Mouse (Mus musculus): ENCODE data around the gene St6gal1. TPM values are rescaled to one million over a fixed set of nuclear protein-coding genes. Genes with fewer than 3 reads are reported as not detected.

The St6gal1 gene
- polyA plus RNA-seq, 1 experiment from 2014 or later, result 60.3 TPM

DNA sequence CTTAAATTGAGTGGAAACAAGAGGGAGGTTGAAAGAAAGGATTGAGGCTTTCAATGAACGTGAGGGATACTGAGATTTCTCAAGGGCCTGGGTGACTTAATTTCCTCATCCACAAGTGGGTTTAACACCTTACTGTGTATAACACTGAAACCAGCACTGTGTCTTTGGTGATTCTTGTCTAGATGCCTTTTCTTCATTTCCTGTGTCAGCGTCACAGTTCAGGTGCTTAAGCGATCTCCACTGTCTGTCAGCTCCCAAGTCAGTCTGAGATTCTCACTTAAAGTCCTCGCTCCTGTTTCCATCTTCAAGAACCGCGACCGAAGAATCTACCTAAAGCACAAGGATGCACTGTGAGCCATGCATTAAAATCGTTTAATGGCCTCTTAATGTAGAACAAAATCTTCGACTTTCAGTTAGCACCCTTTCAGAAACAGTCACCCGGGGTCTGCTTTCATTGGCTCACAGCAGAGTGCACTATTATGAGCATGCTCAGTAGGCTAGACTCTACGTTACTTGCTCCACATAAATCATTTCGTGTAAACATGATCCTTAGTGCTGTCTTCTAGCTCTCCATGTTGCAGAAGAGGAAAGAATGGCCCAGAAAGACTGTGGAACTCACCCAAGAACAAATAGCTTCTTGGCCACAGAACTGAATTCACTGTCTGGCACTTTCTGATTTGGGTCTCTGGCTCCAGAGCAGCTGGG, 1.2 kb upstream of the St6gal1 start:
- Histone ChIP-seq H3K4me2 (peak overlapping the region; percentile 81), H3K4me3 (ENCODE audit: low read depth, low read length) (no peak overlapping the region), H3K4me1 (ENCODE audit: insufficient read depth) (peaks cover 15% of the 10 kb centered on the region; the same call in 1 of the 2 replicates), H3K9ac (no peak overlapping the region), H3K27ac (ENCODE audit: low read depth) (no peak overlapping the region), H3K27me3 (ENCODE audit: insufficient read depth, low read length) (no peaks in the 10 kb centered on the region), H3K36me3 (ENCODE audit: insufficient read depth) (no peaks in the 10 kb centered on the region), H3K9me3 (ENCODE audit: low read depth, low read length) (no peaks in the 10 kb centered on the region)
- ATAC-seq (ENCODE audit: insufficient read depth) (no peak), DNase-seq (peak; percentile 55)
- no peak for TF ChIP-seq CTCF (IDR thresholded peaks at IDR 0.05; ENCODE audit: low read depth)
- 64% methylated on average over 12 of the region's 12 CpGs for WGBS

DNA sequence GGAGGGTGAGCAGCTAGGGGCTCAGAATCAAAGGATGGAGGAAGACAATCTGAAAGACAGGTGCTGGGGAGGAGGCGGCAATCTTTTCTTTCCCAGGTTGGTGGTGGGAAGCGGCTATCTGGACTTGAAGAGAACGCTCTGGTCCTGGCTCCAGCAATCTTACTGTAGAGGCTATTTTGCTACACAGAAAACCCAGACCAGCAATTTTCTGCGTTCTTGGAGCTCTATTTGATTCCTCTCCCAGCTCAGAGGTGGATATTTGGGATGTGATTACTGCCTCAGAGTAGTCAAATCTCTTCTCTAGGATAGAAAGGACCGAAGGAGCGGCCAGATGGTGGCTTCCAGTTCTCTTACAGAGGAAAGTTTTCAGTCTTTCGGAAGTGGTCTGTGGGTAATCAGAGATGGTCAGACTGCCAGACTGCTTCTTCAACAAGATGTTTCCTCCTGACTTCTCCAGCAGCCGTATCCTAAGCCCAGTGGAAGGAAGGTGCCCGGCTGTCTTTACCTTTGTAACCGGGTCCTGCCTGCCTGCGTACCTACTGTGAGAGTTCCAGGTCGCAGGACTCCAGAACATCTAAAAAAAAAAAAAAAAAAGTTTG, 570 bp upstream of the St6gal1 start:
- DNase-seq (peak; percentile 28), ATAC-seq (ENCODE audit: insufficient read depth) (no peak; the same call in 1 of the 2 replicates)
- no peaks in the 10 kb centered on the region for H3K36me3 ChIP-seq (ENCODE audit: insufficient read depth)
- H3K4me2 ChIP-seq, result peak overlapping the region; percentile 81
- no peaks in the 10 kb centered on the region for H3K9me3 ChIP-seq (ENCODE audit: low read depth, low read length)
- H3K27me3 ChIP-seq (ENCODE audit: insufficient read depth, low read length), result no peaks in the 10 kb centered on the region
- H3K9ac ChIP-seq, result no peak overlapping the region
- H3K27ac ChIP-seq (ENCODE audit: low read depth), result peak overlapping the region; percentile 61; the same call in 1 of the 2 replicates
- peak overlapping the region; percentile 80; the same call in 1 of the 2 replicates for H3K4me3 ChIP-seq (ENCODE audit: low read depth, low read length)
- no peak for TF ChIP-seq CTCF (IDR thresholded peaks at IDR 0.05; ENCODE audit: low read depth)
- peaks cover 20% of the 10 kb centered on the region for H3K4me1 ChIP-seq (ENCODE audit: insufficient read depth)
- 30% methylated on average over 12 of the region's 12 CpGs for WGBS

DNA sequence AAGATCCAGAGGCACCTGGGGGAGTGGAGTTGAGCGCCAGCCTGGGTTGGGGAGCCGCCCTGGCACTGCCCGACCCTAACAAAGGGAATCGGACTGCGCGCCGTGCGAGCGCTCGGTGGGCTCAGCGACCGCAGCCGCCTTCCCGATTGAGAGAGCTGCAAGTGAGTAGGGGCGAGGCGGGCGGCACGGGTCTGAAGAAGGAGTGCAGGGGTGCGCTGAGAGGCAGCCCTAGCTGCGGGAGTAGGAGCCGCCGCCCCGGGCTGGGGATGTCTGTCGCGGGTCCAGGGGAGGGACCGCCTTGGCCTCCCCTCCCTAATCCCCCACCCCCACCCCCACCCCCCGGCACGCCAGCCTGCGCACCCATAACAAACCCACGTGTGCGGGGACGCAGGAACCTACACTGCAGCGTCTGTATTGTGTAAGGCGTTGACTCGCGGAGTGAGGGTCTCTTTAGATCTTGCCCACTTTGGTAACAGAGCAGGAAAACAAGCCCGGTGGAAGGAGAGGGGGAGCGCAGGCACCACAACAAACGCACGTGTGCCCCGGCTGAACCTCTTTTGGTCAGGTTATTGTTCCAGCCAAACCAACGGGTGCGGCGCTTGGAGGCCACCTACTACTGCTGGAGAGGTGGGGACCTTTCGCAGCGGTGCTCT, 655 bp downstream of the St6gal1 start:
- H3K27ac ChIP-seq (ENCODE audit: low read depth), result peak overlapping the region; percentile 95
- DNase-seq (peak; percentile 78), ATAC-seq (ENCODE audit: insufficient read depth) (peak; percentile 71)
- TF ChIP-seq CTCF (IDR thresholded peaks at IDR 0.05; ENCODE audit: low read depth), result no peak
- no peaks in the 10 kb centered on the region for H3K9me3 ChIP-seq (ENCODE audit: low read depth, low read length)
- H3K4me2 ChIP-seq, result peak overlapping the region; percentile 81
- peak overlapping the region; percentile 98 for H3K9ac ChIP-seq
- WGBS, result under 1% methylated on average over 46 of the region's 46 CpGs
- H3K36me3 ChIP-seq (ENCODE audit: insufficient read depth), result no peaks in the 10 kb centered on the region
- peaks cover 26% of the 10 kb centered on the region for H3K4me1 ChIP-seq (ENCODE audit: insufficient read depth)
- no peaks in the 10 kb centered on the region for H3K27me3 ChIP-seq (ENCODE audit: insufficient read depth, low read length)
- H3K4me3 ChIP-seq (ENCODE audit: low read depth, low read length), result peak overlapping the region; percentile 80

DNA sequence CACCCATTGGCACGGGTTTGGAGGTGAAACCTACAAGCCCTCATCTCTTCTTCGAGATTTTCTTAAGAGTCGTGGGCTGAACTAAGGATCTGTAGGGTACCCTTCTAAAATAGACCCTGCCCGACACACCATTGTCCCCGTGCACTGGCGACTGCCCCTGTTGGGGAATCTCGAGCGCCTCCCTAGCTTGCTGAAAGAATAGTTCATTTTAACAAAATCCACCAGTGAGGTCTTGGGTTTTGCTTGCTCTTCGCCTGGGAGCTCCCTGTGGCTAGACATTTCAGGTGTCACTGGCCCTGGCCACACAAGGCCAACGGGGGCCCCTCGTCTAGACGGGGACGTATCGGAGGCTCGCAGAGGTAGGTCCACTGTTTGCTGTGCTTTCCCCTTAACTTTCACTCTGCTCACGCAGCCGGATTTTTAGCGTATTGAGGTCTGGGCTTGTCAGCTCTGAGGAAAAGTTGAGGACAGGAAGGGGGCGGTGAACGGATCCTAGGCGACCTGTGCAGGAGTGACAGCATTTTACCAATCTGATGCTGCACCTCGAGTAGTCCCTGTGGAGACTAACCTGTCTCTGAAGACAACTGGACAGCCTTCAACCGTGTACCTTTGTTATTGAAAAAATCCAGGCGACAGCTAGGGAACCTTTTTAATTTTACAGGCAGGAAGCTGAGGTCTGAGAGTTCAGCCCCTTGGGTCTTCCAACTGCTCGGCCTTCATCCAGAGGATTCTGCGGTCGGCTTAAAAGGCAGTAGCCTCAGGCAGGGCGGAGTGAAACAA, 1.5 kb downstream of the St6gal1 start:
- no peaks in the 10 kb centered on the region for H3K9me3 ChIP-seq (ENCODE audit: low read depth, low read length)
- peaks cover 33% of the 10 kb centered on the region for H3K4me1 ChIP-seq (ENCODE audit: insufficient read depth)
- H3K9ac ChIP-seq, result peak overlapping the region; percentile 98
- WGBS, result under 1% methylated on average over 28 of the region's 28 CpGs
- peak; percentile 34 for TF ChIP-seq CTCF (IDR thresholded peaks at IDR 0.05; ENCODE audit: low read depth)
- H3K4me2 ChIP-seq, result peak overlapping the region; percentile 81
- H3K4me3 ChIP-seq (ENCODE audit: low read depth, low read length), result peak overlapping the region; percentile 80
- DNase-seq, result peak; percentile 78
- peak; percentile 29; the same call in 1 of the 2 replicates for ATAC-seq (ENCODE audit: insufficient read depth)
- H3K27me3 ChIP-seq (ENCODE audit: insufficient read depth, low read length), result no peaks in the 10 kb centered on the region
- no peaks in the 10 kb centered on the region for H3K36me3 ChIP-seq (ENCODE audit: insufficient read depth)
- peak overlapping the region; percentile 95 for H3K27ac ChIP-seq (ENCODE audit: low read depth)

DNA sequence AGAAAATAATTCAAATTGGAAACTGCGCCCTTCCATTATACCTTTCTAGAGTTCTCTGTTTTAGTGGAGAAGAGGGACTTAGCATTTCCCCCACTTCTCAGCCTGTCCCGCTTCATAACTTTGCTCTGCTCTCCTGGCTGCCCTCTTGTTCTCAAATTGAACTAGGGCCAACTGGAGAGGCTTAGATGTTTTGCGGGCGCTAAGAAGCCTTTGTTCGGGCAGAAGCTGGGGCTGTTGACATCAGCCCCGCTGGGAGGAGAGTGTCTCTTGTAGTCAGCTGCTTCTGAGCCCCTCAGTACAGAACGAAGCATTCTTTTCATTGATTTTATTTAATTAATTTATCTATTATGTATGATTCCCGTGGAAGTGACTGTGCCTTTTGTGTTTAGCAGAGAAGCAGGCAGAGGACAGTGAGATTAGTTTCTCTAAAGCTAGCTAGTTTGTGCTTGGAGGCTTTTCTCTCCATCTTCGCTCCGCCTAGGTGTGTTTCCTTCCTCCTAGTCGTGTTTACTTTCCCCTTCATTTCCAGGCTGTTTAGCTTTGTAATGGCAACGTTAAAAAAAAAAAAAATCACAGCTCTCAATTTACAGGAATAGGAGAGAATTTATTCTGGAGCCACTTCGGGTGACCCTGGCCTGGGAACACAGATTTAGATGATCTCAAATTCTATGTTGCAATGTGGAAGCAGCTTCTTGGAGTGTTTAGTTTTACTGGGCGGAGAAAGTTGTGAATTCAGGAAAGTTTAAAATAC, 2.2 kb downstream of the St6gal1 start:
- WGBS, result 7% methylated on average over 14 of the region's 14 CpGs
- Histone ChIP-seq H3K4me2 (peak overlapping the region; percentile 81), H3K9ac (peak overlapping the region; percentile 98), H3K36me3 (ENCODE audit: insufficient read depth) (no peaks in the 10 kb centered on the region), H3K27me3 (ENCODE audit: insufficient read depth, low read length) (no peaks in the 10 kb centered on the region), H3K4me1 (ENCODE audit: insufficient read depth) (peaks cover 40% of the 10 kb centered on the region), H3K27ac (ENCODE audit: low read depth) (peak overlapping the region; percentile 95), H3K4me3 (ENCODE audit: low read depth, low read length) (peak overlapping the region; percentile 80), H3K9me3 (ENCODE audit: low read depth, low read length) (no peaks in the 10 kb centered on the region)
- ATAC-seq (ENCODE audit: insufficient read depth) (no peak), DNase-seq (peak; percentile 82)
- no peak for TF ChIP-seq CTCF (IDR thresholded peaks at IDR 0.05; ENCODE audit: low read depth)

DNA sequence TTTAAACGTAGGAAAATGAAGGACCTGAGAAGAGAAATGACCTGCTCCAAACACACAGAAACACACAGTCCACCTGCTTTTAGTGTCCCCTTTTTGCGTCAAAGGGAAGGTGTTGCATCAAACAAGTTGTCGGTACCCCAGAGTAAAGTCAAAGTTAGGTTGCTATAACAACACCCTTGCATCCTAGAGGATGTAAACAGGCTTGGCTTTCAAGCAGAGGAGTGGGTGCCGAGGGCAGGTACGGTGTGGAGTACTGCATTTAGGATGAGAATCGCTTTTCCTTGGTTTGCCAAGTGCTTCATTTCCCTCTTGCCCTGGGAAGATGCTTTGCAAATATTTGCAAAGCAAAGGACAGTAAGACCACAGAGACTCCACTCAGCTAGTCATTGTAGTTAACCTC, 3.3 kb downstream of the St6gal1 start:
- Histone ChIP-seq H3K4me3 (ENCODE audit: low read depth, low read length) (peak overlapping the region; percentile 80; the same call in 1 of the 2 replicates), H3K4me1 (ENCODE audit: insufficient read depth) (peaks cover 49% of the 10 kb centered on the region), H3K4me2 (peak overlapping the region; percentile 81), H3K9ac (no peak overlapping the region), H3K27ac (ENCODE audit: low read depth) (no peak overlapping the region), H3K27me3 (ENCODE audit: insufficient read depth, low read length) (no peaks in the 10 kb centered on the region), H3K9me3 (ENCODE audit: low read depth, low read length) (no peaks in the 10 kb centered on the region), H3K36me3 (ENCODE audit: insufficient read depth) (no peaks in the 10 kb centered on the region)
- 36% methylated on average over 6 of the region's 6 CpGs for WGBS
- no peak for TF ChIP-seq CTCF (IDR thresholded peaks at IDR 0.05; ENCODE audit: low read depth)
- DNase-seq (no peak), ATAC-seq (ENCODE audit: insufficient read depth) (no peak)
